Mouse (Mus musculus): Measurements from ENCODE around the gene Cebpg.

DNA sequence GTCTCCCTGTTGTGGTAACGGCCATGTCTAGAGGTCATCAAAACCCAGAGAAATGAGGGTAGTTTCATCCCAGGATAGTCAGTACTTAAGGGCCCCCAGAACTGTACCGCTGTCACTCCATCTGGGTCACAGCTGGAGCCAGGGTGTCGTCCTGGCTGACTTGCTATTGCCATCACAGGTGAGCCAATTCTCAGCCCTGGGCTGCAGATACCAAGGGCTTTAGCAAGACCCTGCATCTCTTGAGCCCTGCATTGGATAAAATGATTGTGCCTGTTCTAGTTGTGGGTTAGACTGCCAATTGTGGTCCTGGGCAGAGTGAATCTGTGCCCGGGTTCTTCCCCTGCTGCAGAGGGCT is 30.1 kb downstream of the Cebpg start:
- no peak for TF ChIP-seq CTCF (IDR thresholded peaks at IDR 0.05; ENCODE audit: low read depth, low read length)
- no peak for TF ChIP-seq POLR2AphosphoS5 (IDR thresholded peaks at IDR 0.05; ENCODE audit: insufficient replicate concordance, low read depth, low read length)
- TF ChIP-seq GATA1 (IDR thresholded peaks at IDR 0.05; ENCODE audit: borderline replicate concordance, low read length): no peak
- no peak for TF ChIP-seq TAL1 (conservative IDR thresholded peaks at IDR 0.05; ENCODE audit: low read depth, low read length)

Measured in G1E (cell line).